Mouse (Mus musculus) megakaryocyte, embryonic 14.5 days (primary cell): ENCODE measurements around the gene Plekhd1.

ENCODE experiments used
- FLI1 ChIP-seq: IDR thresholded peaks from 2 replicates; pipeline ENCODE4 v1.6.1; 2012; ENCODE audit warnings: low read length, inconsistent platforms, mixed read lengths
- GATA1 ChIP-seq: IDR thresholded peaks from 3 replicates; pipeline ENCODE4 v1.6.1; 2012; ENCODE audit warnings: mixed read lengths, low read length, inconsistent platforms, borderline replicate concordance

DNA sequence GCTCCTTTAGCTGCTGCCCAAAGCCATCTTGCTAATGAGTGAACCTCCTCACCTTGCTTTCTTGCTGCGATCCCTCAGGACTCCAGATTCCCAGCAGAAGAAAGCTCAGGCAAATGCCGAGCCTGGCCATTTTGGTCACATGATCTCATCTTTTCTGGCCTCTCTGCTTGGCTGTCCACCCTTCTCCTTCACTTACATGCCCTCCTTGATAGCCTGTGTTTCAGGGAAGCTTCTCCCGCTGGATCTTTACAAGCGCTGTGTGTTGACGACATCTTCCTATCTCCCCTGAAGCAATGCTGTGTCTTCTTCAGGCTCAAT, 44.9 kb downstream of the Plekhd1 start:
- no peak for TF ChIP-seq GATA1
- TF ChIP-seq FLI1: no peak
